Mouse (Mus musculus): ENCODE results near the gene Vtn. TPM values are rescaled to one million over a fixed set of nuclear protein-coding genes. Genes with fewer than 3 reads are reported as not detected.

The Vtn gene
- polyA plus RNA-seq, 1 experiment: 3.2 TPM

DNA sequence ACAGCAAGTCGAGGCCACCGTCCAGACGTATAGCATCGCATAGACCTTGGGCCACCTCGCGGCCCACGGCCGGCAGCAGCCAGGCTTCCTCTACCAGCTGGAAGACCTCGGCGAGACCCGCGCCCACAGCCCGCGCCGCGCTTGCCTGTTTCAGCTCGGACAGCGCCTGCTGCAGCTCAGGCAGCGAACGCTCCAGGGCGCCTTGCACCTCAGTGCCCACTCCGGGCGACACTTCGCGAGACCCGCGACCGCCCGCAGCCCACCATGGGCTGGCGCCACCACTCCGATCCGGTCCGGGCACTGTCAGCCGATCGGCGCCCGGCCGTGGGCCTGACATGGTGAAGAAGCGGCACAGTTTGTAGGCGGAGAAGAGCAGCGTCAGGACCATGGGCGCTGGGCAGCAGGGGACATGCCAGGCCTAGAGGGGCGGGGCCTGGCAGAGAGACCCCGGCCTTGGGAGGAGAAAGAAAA is 1.8 kb upstream of the Vtn start:
- WGBS: 2% methylated on average over 44 of the region's 44 CpGs
- DNase-seq (ENCODE audit: low read depth, low spot score): no peak

DNA sequence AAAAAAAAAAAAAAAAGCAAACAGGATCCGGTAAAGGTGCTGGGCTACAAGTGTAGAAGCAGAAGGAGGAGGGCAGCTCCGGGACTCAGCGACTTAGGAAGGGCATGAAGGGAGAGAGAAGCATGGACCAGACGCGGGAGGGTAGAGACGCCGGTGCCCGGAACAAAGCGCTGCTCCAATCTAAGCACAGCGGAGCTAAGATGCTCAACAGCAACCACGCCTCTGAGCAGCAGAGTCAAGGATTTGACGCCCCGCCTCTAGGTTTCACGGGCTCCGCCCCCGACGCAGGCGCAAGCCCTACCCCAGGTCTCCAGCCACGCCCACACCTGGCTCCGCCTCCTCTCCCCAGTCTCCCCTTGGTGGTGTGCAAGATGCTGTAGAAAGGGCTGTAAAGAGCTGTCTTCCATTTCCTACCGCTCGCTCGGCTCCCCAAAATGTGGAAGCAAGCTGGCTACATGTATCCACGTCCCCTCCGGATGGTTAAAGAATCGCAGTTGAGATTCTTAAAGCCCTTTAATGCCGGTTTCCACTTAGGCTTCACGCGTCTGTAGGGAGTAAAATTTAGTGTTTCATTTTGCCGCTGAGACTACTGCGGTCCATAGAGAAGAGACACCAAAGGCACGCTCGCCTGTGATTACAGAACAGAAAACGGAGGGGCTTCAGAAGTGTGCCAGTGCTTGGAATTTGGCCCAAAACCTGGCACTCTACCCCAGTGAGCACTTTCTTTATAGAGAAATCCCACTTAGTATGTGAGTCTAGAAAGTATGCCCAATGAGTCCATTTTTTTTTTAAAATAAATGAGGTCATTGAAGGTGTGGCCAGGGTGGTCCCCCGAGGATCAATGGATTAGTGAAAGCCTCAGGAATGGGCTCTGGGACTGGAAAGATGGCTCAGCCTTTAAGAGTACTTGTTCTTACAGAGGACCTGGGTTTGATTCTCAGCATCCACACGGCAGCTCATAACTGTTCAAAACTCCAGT is 1.1 kb upstream of the Vtn start, which contains the start of gene Sarm1:
Sarm1 (minus strand) TSS at position 211 of the 979 bp plus-strand sequence.
- peak; percentile 64 for DNase-seq (ENCODE audit: low read depth, low spot score)
- 4% methylated on average over 36 of the region's 36 CpGs for WGBS

DNA sequence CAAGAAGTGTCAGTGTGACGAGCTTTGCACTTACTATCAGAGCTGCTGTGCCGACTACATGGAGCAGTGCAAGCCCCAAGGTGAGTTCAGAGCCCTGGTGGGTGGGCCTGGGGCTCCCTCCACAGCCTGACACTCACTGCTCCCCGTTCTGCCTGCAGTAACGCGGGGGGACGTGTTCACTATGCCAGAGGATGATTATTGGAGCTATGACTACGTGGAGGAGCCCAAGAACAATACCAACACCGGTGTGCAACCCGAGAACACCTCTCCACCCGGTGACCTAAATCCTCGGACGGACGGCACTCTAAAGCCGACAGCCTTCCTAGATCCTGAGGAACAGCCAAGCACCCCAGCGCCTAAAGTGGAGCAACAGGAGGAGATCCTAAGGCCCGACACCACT is 652 bp downstream of the Vtn start:
- no peak for DNase-seq (ENCODE audit: low read depth, low spot score)
- WGBS: 37% methylated on average over 16 of the region's 16 CpGs

DNA sequence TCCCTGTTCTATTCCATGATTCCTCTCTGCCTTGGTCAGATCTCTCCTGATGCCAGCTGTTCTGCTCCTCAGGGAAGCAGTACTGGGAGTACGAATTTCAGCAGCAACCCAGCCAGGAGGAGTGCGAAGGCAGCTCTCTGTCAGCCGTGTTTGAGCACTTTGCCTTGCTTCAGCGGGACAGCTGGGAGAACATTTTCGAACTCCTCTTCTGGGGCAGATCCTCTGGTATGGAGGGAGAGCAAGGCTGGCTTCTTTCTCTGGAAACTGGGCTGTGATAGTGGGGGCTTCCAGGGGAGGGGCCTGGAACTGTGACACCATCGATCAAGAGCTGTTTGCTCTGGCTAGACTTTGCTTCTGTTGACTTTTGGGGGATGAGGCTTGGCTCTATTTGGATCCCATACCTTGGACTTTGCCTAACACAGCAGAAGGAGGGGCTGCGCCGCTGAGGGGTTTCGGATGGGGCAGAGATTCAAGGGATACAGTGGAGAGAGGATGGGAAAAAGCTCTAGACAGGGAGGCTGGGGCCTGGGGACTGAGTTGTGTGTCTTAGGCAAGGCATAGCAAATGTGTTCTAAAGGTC is 1.8 kb downstream of the Vtn start:
- WGBS: 41% methylated on average over 9 of the region's 9 CpGs
- DNase-seq (ENCODE audit: low read depth, low spot score): no peak

DNA sequence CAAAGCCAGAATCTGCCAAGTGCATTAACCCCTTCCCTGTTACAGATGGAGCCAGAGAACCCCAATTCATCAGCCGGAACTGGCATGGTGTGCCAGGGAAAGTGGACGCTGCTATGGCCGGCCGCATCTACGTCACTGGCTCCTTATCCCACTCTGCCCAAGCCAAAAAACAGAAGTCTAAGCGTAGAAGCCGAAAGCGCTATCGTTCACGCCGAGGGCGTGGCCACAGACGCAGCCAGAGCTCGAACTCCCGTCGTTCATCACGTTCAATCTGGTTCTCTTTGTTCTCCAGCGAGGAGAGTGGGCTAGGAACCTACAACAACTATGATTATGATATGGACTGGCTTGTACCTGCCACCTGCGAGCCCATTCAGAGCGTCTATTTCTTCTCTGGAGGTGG is 2.6 kb downstream of the Vtn start:
- 76% methylated on average over 20 of the region's 20 CpGs for WGBS
- DNase-seq (ENCODE audit: low read depth, low spot score): no peak

DNA sequence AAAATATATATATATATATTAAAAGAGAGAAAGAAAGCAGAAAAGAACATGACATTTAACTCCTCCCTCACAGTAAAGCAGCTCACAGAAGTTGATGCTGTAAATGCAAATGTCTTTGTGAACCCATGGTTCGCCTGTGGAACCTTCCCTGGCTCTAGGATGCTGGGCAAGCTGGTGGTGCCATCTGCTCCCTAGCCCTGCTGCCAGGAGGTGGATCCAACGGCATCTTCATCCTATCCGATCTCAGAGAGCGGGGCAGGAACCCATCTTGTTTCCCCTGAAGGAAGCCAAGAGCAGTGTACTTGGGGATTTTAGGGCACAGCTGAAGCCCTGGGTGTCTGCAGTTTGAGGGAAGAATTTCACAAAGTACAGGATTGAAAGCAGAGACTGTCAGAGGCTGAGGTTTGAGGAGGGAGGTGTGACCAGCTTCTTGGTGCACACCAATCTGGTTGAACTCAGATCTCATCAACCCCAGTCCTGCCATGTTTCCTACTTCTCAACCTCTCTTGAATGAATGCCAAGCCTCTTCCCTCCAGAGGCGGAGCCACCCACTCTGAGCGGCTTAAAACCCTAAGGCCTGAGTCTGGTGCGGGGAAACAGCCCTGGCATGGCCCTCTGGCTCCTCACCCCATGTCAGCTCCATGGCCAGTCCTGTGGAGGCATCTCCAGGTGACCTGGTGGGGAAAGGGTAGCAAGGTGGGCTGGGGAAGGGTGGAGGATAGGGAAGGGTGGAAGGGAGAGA is 4.2 kb downstream of the Vtn start, which contains the start of gene Sebox:
Sebox (plus strand) TSS at position 539 of the 742 bp plus-strand sequence.
- WGBS: 62% methylated on average over 7 of the region's 7 CpGs
- no peak for DNase-seq (ENCODE audit: low read depth, low spot score)

DNA sequence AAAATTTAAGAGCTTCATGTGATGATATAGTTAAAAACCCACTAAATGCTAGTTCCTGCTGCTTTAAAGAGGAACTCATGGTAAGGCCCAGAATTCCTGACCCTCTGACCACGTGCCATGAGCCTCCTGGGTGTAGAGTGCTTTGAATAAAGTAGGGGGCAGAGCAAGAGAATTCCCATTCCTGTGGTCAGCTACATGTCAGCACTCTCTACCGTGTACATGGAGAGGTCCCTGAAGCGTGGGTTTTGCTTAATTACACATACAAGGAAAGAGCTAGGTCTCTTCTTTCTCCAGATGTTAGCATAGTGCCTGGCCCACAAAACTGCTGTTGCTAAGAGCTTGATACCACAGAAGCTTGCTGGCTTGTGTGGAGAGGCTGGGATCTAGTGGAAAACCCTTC is 6.5 kb downstream of the Vtn start:
- 79% methylated on average over 3 of the region's 3 CpGs for WGBS
- DNase-seq (ENCODE audit: low read depth, low spot score): no peak

DNA sequence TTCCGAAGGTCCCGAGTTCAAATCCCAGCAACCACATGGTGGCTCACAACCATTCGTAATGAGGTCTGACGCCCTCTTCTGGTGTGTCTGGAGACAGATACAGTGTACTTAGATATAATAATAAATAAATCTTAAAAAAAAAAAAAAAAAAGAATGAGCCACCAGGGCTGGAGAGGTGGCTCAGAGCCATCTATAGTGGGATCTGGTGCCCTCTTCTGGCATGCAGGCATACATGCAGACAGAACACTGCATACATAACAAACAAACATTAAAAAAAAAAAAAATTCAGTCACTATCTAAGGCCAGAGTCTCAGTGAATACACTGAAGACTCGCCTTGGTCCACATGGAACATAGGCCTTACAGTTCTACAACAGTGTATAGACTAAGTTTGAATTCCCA is 10.3 kb downstream of the Vtn start:
- DNase-seq (ENCODE audit: low read depth, low spot score): no peak
- 88% methylated on average over 5 of the region's 5 CpGs for WGBS

DNA sequence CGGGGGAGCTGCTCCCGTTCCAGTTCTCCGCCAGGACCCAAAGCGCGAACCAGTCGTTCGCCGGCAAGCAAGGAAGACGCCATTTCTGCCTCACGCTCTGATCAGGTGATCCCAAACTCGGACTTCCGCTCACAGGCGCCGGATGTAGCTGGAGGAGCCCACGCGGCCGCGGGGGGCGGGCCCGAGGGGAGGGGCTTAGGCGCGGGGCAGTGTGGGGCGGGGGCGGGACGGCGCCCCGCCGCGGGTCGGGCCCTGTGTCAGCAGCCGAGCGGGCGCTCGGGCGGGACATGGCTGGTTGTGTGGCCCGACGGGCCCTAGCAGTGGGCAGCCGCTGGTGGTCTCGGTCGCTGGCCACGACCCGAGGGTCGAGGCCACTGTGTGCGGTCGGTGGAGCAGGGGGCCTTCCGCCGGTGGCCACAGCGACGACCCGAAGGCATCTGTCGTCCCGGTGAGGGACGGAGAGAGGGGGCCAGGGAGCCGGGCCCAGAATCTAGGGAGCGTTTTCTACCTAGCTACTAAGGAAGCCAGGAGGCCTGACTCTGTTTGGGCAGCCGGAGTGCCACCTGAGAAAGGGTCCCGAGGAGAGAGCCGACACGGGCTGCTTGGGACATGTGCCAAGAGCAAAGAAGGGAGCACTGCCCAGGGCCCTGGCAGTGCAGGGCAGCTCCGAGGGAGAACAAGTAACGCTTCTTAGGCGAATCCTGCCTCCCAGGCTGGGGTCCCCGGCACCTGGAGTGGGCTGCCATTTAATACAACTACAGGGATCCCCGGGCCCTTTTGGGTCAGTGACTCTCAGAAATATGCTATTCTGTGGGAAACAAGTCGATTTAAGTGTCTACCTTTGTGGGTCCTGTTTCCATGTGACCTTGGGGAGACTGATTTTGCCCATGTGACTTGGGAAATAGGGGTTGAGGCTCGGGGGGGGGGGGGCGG is 13.4 kb downstream of the Vtn start, which contains the start of the genes Tmem199 and Poldip2:
Tmem199 (minus strand) TSS at position 148 of the 933 bp plus-strand sequence.
Poldip2 (plus strand) TSS at position 169 of the 933 bp plus-strand sequence.
- peak; percentile 76 for DNase-seq (ENCODE audit: low read depth, low spot score)
- under 1% methylated on average over 67 of the region's 67 CpGs for WGBS

DNA sequence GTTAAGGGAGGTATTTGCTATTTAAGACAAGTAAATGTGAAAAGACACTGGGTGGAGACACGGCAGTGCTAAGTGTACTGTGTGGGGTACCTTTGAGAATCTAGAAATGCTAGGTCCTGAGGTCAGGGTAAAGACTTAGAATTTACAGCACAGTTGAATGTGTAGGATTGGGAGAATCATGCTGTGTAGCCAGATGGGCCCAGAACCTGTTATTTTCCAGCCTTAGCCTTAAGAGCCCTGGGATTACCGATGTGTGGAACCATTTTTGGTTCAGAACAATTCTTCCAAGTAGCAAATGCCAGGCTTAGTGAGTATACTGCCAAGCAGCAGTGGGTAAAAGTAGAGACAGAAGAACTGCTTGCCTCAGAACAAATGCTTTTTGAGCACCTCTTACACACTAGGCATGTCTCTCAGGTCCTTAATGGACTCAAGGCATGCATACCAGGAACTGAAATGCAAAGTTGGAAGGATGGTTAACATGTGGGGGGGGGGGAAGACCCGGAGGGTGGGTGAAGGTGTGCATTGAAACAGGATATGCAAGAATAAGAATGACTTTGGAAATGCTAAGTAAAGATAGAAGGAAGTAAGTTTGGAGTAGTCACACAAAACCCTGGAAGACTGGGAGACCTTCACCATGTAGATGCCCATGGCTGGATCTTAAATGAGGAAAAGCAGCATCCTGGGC is 14.4 kb downstream of the Vtn start:
- 51% methylated on average over 3 of the region's 3 CpGs for WGBS
- DNase-seq (ENCODE audit: low read depth, low spot score): no peak

DNA sequence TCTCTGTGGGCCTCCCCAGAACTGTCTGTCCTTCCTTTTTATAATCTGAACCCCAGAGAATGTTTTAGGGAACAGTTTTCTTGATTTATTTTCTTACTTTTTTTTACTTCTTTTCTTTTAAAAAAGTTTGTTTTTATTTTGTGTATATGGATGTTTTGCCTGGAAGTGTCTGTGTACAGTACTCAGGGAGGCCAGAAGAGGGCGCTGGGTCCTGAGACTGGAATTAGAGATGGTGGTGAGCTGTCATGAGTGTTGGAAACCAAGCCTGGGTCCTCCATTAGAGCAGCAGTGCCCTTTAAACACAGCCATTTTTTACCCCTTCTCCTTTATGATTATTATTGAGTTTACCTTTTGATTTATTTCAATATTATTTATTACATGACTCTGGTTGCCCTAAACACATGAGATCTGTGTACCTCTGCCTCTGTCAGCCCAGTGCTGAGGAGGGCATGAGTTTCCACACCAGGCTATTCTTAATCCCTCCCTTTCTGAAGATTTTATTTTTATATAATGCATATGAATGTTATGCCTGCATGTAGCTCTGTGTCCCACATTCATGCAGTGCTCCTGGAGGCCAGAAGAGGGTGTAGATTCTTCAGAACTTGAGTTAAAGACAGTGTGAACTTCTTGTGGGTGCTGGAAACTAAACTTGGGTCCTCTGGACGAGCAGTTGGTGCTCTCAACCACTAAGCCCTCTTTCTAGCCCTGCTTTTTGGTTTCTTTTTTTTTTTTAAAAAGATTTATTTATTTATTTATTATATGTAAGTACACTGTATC is 16.8 kb downstream of the Vtn start:
- DNase-seq (ENCODE audit: low read depth, low spot score): no peak
- 75% methylated on average over 2 of the region's 2 CpGs for WGBS

DNA sequence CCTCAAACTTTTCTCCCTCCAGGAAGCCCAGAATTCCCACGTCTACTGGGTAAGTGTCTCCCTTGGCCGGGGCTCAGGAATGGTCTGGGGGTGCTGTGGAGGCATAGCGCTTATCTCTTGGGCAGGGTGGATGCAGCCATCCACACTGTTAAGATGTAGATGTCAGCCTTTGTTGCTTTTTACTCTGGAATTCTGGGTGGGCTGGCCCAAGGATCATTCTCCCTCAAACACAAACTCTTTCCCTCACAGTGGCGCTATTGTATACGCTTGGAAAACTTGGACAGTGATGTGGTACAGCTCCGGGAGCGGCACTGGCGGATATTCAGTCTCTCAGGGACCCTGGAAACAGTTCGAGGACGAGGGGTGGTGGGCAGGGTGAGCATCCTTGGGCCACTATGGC is 20.0 kb downstream of the Vtn start:
- DNase-seq (ENCODE audit: low read depth, low spot score): no peak
- WGBS: 90% methylated on average over 10 of the region's 10 CpGs

DNA sequence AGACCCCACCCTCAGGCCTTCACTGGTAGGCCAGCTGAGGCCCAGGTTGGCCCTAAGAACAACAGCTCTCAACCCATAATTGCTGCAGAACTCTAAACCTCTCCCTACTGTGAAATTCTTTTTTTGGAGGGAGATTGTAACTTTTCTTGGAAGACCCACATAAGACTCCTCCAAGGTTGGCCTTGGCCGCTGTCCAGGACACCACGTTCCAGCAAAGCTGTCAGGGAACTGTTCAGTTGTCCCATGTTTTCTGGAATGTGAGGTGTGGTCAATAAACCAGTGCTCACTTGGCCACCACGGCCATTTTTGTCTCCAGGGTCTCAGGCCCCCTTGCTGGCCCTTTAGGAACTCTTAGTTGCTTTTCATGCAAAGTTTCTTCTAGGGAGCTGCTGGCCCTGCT is 23.0 kb downstream of the Vtn start:
- 70% methylated on average over 3 of the region's 3 CpGs for WGBS

DNA sequence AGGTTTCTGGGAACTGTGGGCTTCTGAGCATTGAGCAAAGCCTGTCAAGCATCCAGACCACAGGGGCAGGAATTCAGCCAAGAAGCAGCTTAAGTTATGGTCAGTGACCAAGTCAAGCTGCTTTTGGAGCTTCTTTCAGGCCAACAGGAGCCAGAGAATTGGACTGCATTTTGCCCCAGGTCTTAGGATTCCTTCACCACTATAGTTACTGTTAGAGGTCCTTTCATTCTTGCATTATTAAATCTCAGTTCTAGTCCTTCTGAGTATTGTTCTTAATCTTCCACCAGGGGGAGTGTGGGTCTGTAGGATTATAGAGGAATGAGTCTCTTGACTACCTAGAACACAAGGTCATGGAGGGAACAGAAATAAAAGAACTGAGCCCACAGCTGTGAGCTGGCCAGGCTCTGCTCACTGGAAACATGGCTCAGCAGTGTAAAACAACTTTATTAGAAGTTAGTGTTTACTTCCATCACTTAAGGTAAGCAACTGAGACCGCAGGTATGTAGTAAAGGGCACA is 23.6 kb downstream of the Vtn start:
- WGBS: 84% methylated on average over 1 of the region's 1 CpGs
- DNase-seq (ENCODE audit: low read depth, low spot score): no peak

More for the DNA sequence above, 23.0 kb downstream of the Vtn start:
- no peak for DNase-seq (ENCODE audit: low read depth, low spot score)

DNA sequence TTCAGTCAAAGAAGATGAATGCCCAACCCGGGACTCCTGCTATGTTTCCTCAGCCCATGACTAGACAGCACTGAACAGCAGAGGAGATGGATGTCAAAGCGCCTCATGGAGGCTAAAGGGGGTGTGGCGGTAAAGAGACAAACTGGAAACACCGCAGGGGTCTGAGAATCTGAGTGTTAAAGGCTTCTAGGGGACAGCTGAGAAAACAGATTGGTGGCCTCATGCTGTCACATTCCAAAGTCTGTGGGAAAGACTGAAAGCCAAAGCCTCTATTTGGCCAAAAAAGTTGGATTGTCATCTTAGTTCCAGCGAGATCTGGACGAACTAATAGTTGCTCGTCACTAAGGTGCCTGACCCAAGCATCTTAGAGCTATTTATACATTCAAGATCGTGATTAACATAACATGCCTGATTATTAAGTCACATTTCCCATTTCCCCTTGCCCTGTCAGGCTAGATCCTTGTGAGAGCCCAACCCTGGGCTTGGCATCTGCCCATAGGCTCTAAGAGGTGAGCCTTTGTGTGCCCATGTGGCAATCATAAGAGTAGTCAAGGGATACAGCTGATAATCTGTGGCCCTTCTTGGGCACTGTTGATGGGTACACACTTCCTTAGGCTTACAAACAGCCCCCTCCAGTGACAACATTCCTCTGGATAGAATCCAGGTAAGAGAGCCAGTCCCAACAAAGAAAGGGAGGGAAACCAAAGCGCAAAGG is 24.5 kb downstream of the Vtn start:
- 78% methylated on average over 9 of the region's 9 CpGs for WGBS
- DNase-seq (ENCODE audit: low read depth, low spot score): no peak

DNA sequence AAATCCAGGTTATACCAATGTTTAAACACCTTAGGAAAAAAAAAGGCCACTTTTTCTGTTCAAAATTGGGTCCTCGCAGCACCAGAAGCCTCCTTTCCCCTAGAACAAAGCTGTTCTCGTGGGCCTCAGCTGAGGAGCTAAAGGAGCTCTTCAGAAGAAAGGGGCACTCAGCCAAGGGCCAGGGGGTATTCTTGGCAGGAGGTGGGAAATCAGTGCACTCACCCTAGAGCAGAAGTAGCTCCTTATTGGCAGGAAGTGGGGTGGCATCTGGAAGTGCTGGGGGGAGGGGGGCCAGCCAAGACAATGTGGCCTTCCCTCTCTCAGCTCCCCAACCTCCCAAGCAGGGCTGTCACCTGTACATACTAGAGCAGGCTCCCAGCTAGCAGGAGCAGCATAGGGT is 25.9 kb downstream of the Vtn start:
- 84% methylated on average over 2 of the region's 2 CpGs for WGBS

DNA sequence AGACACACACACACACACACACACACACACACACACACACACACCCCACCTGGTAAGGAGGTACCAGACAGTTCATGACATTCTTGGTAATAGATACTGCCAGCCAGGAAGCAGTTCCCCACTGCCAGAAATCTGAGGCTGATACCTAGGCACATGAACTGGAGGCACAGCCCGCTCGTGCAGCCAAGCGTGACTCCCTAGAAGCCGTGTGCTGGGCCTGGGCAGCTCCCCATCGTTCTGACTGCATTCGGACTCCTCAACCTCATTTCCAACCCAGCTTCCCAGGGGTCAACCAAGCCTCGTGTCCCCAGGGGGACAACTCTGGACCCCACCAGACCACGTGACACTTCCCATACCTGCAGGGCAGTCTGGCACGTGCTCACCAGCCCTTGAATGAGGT is 29.8 kb downstream of the Vtn start:
- no peak for DNase-seq (ENCODE audit: low read depth, low spot score)
- WGBS: 88% methylated on average over 9 of the region's 9 CpGs

More for the DNA sequence above, 25.9 kb downstream of the Vtn start:
- no peak for DNase-seq (ENCODE audit: low read depth, low spot score)

Data from large intestine, adult 2 months (tissue).